Mouse (Mus musculus) G1E (cell line): ENCODE data around the gene H2al2a.
"Not testable (repeated sequence)": the region's sequence is repeated elsewhere in the genome, so short reads cannot be mapped to it uniquely, and the experiment has no call there.

ENCODE experiments used
- CTCF ChIP-seq: IDR thresholded peaks from 2 replicates; pipeline ENCODE4 v1.5.1; 2012; ENCODE audit warnings: low read depth, low read length, inconsistent platforms, mixed read lengths
- GATA1 ChIP-seq: IDR thresholded peaks from 2 replicates; pipeline ENCODE4 v1.6.1; 2012; ENCODE audit warnings: borderline replicate concordance, low read length, inconsistent platforms, mixed read lengths

- not testable (repeated sequence) for TF ChIP-seq CTCF, GATA1
Observed at GRCm38 (mm10) chr2:17977645-17978044, 19.1 kb downstream of the H2al2a start.
